Mouse (Mus musculus) embryonic fibroblast, embryonic 13.5 days (primary cell): ENCODE measurements at regions not wholly inside any gene's neighbourhood (a gene's known extent, or its start where the extent isn't known, plus 50 kb on each side); places are given as distances from the start of the nearest gene placed in this dataset.

ENCODE experiments used
- CTCF ChIP-seq: IDR thresholded peaks from 2 replicates; pipeline ENCODE4 v1.5.1; 2011; ENCODE audit warnings: mild to moderate bottlenecking, control low read depth, low read length, moderate library complexity, borderline replicate concordance; ENCODE audit not compliant: insufficient read depth
- POLR2A ChIP-seq: IDR thresholded peaks from 2 replicates; pipeline ENCODE4 v1.6.1; 2011; ENCODE audit warnings: low read depth, mild to moderate bottlenecking, control low read depth, low read length, moderate library complexity

GRCm38 (mm10) chr8:26384305-26384993 is 265.1 kb downstream of the Gm45692 start:
- no peak for TF ChIP-seq CTCF
- no peak for TF ChIP-seq POLR2A
